Mouse (Mus musculus) lung, embryonic 15.5 days (tissue): ENCODE data around the gene Tmem265. TPM values are rescaled to one million over a fixed set of nuclear protein-coding genes. Genes with fewer than 3 reads are reported as not detected.

Experiments
- ATAC-seq: fragments of 200-750 bp; cut with Nextera tagmentation; 2 replicates; pipeline ENCODE4 v1.8.0; 2017; ENCODE audit warnings: moderate number of reproducible peaks, borderline replicate concordance; ENCODE audit not compliant: low FRiP score, low TSS enrichment; ENCODE audit errors: extremely low read depth
- H3K27ac ChIP-seq: fragments of 300-500 bp; sonication (generic); 2 replicates; pipeline ENCODE4 v1.5.1; 2015; ENCODE audit warnings: moderate library complexity, mild to moderate bottlenecking, inconsistent platforms
- H3K27me3 ChIP-seq: fragments of 300-500 bp; sonication (generic); 2 replicates; pipeline ENCODE4 v1.6.1; 2015; ENCODE audit warnings: inconsistent platforms
- H3K36me3 ChIP-seq: fragments of 300-500 bp; sonication (generic); 2 replicates; pipeline ENCODE4 v1.6.1; 2015; ENCODE audit warnings: inconsistent platforms
- H3K4me1 ChIP-seq: fragments of 300-500 bp; sonication (generic); 2 replicates; pipeline ENCODE4 v1.6.1; 2015; ENCODE audit warnings: inconsistent platforms
- H3K4me2 ChIP-seq: fragments of 300-500 bp; sonication (generic); 2 replicates; pipeline ENCODE4 v1.6.1; 2015; ENCODE audit warnings: inconsistent platforms, mild to moderate bottlenecking, moderate library complexity
- H3K4me3 ChIP-seq: fragments of 300-500 bp; sonication (generic); 2 replicates; pipeline ENCODE4 v1.5.1; 2015; ENCODE audit warnings: mild to moderate bottlenecking, inconsistent platforms
- H3K9ac ChIP-seq: fragments of 300-500 bp; sonication (generic); 2 replicates; pipeline ENCODE4 v1.6.1; 2015; ENCODE audit warnings: inconsistent platforms
- H3K9me3 ChIP-seq: fragments of 300-500 bp; sonication (generic); 2 replicates; pipeline ENCODE4 v1.6.1; 2016; ENCODE audit warnings: inconsistent platforms
- WGBS: fragments of 180-500 bp; shearing (Covaris S2); methylation state at CpG from one replicate; pipeline ENCODE4 v1.1.7; 2015; 5-methylcytosine and 5-hydroxymethylcytosine counted together
- polyA plus RNA-seq: library from polyadenylated mRNA; unstranded; fragments of >200 nt; fragmentation: Nextera tagmentation; extraction: Ambion mirVana; gene quantifications from 2 replicates; pipeline ENCODE4 v1.2.1, GENCODE M21; 2015

Gene Tmem265
- polyA plus RNA-seq, 1 experiment from 2014 or later: 7.7 TPM

DNA sequence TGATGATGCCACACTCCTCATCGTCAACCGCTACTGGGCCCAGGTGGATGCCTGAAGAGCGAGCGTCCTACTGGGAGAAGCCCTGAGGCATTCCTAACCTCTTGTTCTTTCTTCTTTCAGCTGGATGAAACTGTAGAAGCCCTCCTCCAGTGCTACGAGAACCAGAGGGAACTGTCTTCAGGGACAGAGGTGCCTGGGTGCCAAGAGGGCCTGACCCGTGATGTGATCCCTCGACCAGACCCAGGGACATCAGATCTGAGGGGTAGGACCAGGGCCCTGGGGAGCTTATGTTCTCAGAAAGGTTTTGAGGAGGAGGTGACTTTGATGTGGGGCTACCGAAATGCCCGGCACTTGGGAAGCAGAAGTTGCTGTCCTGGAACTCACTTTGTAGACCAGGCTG lies 28.4 kb downstream of the Tmem265 start:
- Histone ChIP-seq H3K9me3 (no peaks in the 10 kb centered on the region), H3K27me3 (no peaks in the 10 kb centered on the region)

DNA sequence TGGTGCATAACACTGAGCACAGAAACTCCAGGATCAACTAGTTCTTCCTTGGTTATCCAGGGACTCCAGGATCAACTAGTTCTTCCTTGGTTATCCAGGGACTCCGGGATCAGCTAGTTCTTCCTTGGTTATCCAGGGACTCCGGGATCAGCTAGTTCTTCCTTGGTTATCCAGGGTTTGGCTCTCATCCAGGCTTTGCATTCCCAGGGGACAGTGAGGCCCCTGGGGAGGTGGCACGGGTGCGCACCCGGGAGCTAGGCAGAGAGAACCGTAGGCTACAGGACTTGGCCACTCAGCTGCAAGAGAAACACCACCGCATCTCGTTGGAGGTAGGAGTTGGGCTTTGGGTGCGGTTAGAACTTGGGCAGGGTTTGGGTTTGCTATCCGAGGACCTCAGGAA lies 29.9 kb downstream of the Tmem265 start:
- no peaks in the 10 kb centered on the region for H3K27me3 ChIP-seq
- H3K4me3 ChIP-seq: no peak overlapping the region
- 80% methylated on average over 10 of the region's 10 CpGs for WGBS
- no peak overlapping the region for H3K27ac ChIP-seq
- no peak for ATAC-seq
- peaks cover 65% of the 10 kb centered on the region for H3K36me3 ChIP-seq
- no peak overlapping the region for H3K9ac ChIP-seq
- H3K9me3 ChIP-seq: no peaks in the 10 kb centered on the region
- H3K4me1 ChIP-seq: peaks cover 17% of the 10 kb centered on the region
- H3K4me2 ChIP-seq: no peak overlapping the region

More for the DNA sequence above, 28.4 kb downstream of the Tmem265 start:
- Histone ChIP-seq H3K36me3 (peaks cover 50% of the 10 kb centered on the region), H3K4me2 (peak overlapping the region; percentile 86), H3K4me1 (peaks cover 17% of the 10 kb centered on the region), H3K27ac (no peak overlapping the region), H3K9ac (peak overlapping the region; percentile 79), H3K4me3 (peak overlapping the region; percentile 65)
- 91% methylated on average over 9 of the region's 9 CpGs for WGBS
- ATAC-seq: no peak

DNA sequence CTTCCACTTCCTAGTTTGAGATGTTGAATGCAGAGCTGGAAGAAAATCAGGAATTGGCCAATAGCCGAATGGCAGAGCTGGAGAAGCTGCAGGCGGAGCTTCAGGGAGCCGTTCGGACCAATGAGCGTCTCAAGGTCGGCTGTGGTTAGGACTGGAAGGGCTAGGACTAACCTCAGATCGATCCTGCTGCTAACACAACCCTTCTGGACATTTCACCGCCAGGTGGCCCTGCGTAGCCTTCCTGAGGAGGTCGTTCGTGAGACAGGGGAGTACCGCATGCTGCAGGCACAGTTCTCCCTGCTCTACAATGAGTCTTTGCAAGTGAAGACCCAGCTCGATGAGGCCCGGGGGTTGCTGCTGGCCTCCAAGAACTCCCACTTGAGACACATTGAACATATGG lies 31.4 kb downstream of the Tmem265 start:
- Histone ChIP-seq H3K27ac (no peak overlapping the region), H3K9ac (no peak overlapping the region), H3K4me3 (no peak overlapping the region), H3K4me1 (peaks cover 10% of the 10 kb centered on the region), H3K9me3 (no peaks in the 10 kb centered on the region), H3K27me3 (no peaks in the 10 kb centered on the region), H3K4me2 (no peak overlapping the region), H3K36me3 (peaks cover 79% of the 10 kb centered on the region)
- no peak for ATAC-seq
- 87% methylated on average over 14 of the region's 14 CpGs for WGBS

DNA sequence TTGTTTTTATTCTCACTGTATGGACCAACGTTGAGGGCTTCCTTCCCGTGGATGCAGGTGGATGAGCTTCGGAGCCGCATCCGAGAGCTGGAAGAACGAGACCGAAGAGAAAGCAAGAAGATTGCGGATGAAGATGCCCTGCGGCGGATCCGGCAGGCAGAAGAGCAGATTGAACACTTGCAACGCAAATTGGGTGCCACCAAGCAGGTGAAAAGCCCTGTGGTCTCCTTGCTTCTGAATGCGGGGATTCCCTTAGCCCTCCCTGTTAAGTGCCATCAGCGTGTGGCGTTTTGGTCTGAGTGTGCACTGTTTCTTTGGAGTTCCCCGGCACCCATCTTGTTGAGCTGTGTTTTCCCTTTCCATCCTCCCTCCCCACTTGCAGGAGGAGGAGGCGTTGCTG lies 35.6 kb downstream of the Tmem265 start:
- ATAC-seq: no peak
- no peaks in the 10 kb centered on the region for H3K27me3 ChIP-seq
- H3K4me3 ChIP-seq: no peak overlapping the region
- 94% methylated on average over 17 of the region's 17 CpGs for WGBS
- H3K36me3 ChIP-seq: peaks cover 99% of the 10 kb centered on the region
- H3K27ac ChIP-seq: no peak overlapping the region
- no peaks in the 10 kb centered on the region for H3K4me1 ChIP-seq
- H3K4me2 ChIP-seq: no peak overlapping the region
- no peak overlapping the region for H3K9ac ChIP-seq
- no peaks in the 10 kb centered on the region for H3K9me3 ChIP-seq

DNA sequence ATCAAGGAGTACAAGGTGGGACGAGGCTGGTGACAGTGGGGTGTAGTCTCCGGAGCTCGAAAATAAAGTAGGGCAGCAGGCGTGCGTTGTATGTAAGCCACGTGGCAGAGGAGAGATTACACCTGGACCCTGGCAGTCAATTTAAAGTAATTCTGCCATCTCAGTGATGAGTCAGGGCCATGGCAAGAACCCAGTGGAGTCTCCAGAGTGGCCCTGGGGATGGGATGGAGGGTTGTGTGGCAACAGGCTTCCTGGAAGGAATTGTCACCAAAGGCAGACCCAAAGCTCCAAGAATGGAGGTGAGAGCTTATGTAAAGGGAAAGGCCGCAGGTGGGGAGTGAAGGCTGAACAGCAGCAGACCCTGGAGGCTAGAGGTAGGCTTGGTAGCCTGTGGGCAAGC lies 39.4 kb downstream of the Tmem265 start:
- ATAC-seq: no peak
- 89% methylated on average over 7 of the region's 7 CpGs for WGBS
- peaks cover 87% of the 10 kb centered on the region for H3K36me3 ChIP-seq

DNA sequence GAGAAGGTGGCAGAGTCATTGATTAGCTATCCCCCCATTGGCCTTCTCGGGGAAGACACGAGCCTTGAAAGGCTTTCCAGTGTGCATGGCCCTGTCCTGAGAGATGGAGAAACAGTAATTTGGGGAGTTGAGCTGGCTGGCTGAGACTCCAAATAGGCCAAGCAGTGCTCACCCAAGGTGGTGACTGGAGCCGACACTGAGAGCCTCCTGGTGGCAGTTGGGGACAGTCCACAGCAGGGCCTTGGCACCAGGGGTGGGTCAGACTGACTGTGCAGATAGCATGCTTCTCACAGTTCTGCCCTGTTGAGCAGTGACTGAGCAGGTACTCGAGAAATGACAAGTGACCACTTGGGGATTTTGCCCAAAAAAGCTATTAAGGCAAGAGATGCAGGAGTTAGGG lies 40.5 kb downstream of the Tmem265 start:
- Histone ChIP-seq H3K27me3 (no peaks in the 10 kb centered on the region), H3K4me1 (no peaks in the 10 kb centered on the region), H3K9ac (no peak overlapping the region), H3K4me2 (no peak overlapping the region), H3K4me3 (no peak overlapping the region), H3K27ac (no peak overlapping the region), H3K36me3 (peaks cover 82% of the 10 kb centered on the region), H3K9me3 (no peaks in the 10 kb centered on the region)
- no peak for ATAC-seq
- 89% methylated on average over 4 of the region's 4 CpGs for WGBS

More for the DNA sequence above, 39.4 kb downstream of the Tmem265 start:
- no peak overlapping the region for H3K27ac ChIP-seq
- no peaks in the 10 kb centered on the region for H3K27me3 ChIP-seq
- no peaks in the 10 kb centered on the region for H3K4me1 ChIP-seq
- H3K4me2 ChIP-seq: no peak overlapping the region
- no peak overlapping the region for H3K4me3 ChIP-seq
- no peaks in the 10 kb centered on the region for H3K9me3 ChIP-seq
- H3K9ac ChIP-seq: no peak overlapping the region

DNA sequence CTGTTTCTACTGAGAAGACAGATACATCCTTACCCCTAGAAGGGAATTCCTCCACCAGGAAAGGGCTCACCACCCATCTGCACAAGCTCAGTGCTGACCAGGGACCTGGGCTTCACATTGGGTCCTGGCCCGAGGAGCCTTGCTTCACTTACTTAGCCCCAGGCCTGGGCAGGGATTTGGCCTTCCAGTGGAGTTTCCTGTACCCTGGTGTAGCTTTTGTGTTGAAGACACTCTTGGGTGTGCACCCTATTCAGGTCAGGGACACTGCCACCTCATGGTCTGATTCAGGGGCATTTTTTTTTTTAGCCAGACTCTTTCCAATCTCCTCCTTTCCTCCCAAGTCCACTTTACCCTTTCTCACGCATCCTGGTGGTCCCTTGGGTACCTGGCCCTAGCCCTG lies 41.7 kb downstream of the Tmem265 start:
- Histone ChIP-seq H3K9me3 (no peaks in the 10 kb centered on the region), H3K27me3 (no peaks in the 10 kb centered on the region), H3K4me3 (no peak overlapping the region), H3K36me3 (peaks cover 73% of the 10 kb centered on the region), H3K9ac (no peak overlapping the region), H3K27ac (no peak overlapping the region), H3K4me2 (no peak overlapping the region), H3K4me1 (peaks cover 5% of the 10 kb centered on the region; the same call in 1 of the 2 replicates)
- ATAC-seq: no peak
- WGBS: 80% methylated on average over 2 of the region's 2 CpGs

DNA sequence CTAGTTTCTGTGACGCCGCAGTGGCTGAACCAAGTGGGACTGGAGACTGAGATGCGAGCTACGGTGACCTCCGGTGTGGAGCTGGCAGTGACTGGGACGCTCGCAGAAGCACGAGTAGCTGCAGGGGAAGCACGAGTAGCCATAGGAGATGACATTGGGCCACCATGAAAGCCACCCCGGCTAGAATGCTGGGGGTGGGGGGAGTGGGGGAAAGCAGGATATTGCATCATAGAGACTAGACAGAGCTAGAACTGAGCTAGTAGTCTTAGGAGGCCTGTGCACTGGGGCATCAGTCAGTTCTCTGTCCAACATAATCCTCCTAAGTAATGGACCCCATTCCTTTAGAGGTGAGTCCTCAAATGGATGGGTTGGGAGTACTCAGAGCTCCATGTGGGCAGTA lies 43.1 kb downstream of the Tmem265 start:
- Histone ChIP-seq H3K9ac (no peak overlapping the region), H3K27me3 (no peaks in the 10 kb centered on the region), H3K4me2 (no peak overlapping the region), H3K4me3 (no peak overlapping the region), H3K27ac (no peak overlapping the region), H3K9me3 (no peaks in the 10 kb centered on the region), H3K4me1 (peaks cover 5% of the 10 kb centered on the region; the same call in 1 of the 2 replicates), H3K36me3 (peaks cover 74% of the 10 kb centered on the region)
- ATAC-seq: no peak
- 85% methylated on average over 10 of the region's 10 CpGs for WGBS

DNA sequence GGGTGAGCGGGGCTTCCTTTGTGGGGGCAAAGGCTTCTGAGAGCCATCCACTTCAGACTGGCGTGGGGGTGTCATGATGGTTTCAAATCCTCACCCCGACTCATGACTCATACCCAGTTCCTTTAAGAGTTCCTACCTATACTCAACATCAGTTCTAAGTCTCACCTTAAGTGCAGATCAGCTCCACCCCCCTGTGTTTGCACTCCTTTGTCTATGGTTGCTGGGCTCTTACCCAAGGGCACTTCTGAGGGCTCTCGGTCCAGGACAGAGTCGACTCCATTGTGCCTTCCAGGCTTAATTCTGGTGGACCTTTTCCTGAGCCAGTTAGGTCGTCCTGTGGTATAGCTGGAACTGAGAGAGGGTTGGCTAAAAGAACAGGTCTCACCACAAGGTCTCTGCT lies 46.0 kb downstream of the Tmem265 start:
- WGBS: 63% methylated on average over 6 of the region's 6 CpGs
- H3K36me3 ChIP-seq: peaks cover 74% of the 10 kb centered on the region
- H3K4me2 ChIP-seq: no peak overlapping the region
- H3K4me1 ChIP-seq: peaks cover 5% of the 10 kb centered on the region; the same call in 1 of the 2 replicates
- H3K27me3 ChIP-seq: no peaks in the 10 kb centered on the region
- no peak overlapping the region for H3K27ac ChIP-seq
- H3K9ac ChIP-seq: no peak overlapping the region
- H3K4me3 ChIP-seq: no peak overlapping the region
- H3K9me3 ChIP-seq: no peaks in the 10 kb centered on the region
- ATAC-seq: peak; percentile 41

DNA sequence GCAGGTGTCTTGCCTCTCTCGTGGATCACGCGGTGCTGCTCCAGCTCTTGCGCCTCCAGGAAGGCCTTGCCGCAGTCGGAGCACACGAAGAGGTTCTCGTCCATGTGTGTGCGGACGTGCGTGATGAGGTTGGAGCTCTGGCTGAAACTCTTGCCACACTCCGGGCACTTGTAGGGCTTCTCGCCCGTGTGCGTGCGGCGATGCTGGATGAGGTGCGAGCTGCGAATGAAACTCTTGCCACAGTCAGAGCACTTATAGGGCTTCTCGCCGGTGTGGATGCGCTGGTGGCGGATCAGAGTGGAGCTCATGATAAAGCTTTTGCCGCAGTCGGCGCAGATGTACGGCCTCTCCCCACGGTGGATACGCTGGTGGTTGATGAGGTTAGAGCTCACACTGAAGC lies 49.8 kb downstream of the Tmem265 start:
- Histone ChIP-seq H3K27me3 (no peaks in the 10 kb centered on the region), H3K9me3 (no peaks in the 10 kb centered on the region), H3K27ac (no peak overlapping the region), H3K36me3 (peaks cover 58% of the 10 kb centered on the region), H3K9ac (no peak overlapping the region), H3K4me2 (no peak overlapping the region), H3K4me1 (peaks cover 18% of the 10 kb centered on the region), H3K4me3 (no peak overlapping the region)
- WGBS: 96% methylated on average over 29 of the region's 29 CpGs
- no peak for ATAC-seq

DNA sequence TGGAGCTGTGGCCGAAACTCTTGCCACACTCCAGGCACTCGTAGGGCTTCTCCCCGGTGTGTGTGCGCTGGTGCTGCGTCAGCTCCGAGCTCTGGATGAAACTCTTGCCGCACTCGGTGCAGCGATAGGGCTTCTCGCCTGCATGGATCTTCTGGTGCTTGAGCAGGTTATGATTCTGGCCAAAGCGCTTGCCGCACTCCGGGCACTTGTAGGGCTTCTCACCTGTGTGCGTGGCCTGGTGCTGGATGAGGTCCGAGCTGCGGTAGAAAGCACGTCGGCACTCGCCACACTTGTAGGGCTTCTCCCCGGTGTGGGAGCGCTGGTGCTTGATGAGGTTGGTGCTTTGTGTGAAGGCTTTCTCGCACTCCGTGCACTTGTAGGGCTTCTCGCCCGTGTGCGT lies 50.4 kb downstream of the Tmem265 start:
- Histone ChIP-seq H3K27me3 (no peaks in the 10 kb centered on the region), H3K9me3 (no peaks in the 10 kb centered on the region), H3K4me1 (peaks cover 23% of the 10 kb centered on the region), H3K27ac (no peak overlapping the region), H3K9ac (no peak overlapping the region), H3K4me2 (no peak overlapping the region), H3K4me3 (no peak overlapping the region), H3K36me3 (peaks cover 55% of the 10 kb centered on the region)
- 98% methylated on average over 26 of the region's 26 CpGs for WGBS
- ATAC-seq: no peak

DNA sequence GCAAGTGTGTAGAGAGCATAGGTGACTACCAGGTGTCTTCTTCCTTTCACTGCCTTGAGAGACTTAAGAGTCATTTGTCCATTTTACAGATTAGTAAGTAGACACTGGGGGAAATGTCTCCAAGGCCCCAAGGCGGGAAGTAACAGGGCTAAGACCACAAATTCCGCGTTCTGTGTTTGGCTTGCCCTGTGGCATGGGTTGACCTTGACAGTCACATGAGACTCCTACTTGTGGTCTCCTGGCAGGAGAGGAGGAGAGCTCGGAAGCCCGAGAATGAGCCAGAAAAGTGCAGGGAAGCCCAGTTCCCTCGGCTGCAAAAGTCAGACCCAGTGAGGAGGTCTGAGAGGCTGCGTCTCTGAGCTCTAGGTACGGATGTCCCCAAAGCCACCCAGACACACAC lies 52.3 kb downstream of the Tmem265 start:
- Histone ChIP-seq H3K36me3 (peaks cover 46% of the 10 kb centered on the region), H3K27ac (no peak overlapping the region), H3K4me3 (peak overlapping the region; percentile 100), H3K9me3 (no peaks in the 10 kb centered on the region), H3K4me1 (peaks cover 18% of the 10 kb centered on the region), H3K4me2 (peak overlapping the region; percentile 73), H3K9ac (peak overlapping the region; percentile 93; the same call in 1 of the 2 replicates), H3K27me3 (no peaks in the 10 kb centered on the region)
- WGBS: 80% methylated on average over 8 of the region's 8 CpGs
- ATAC-seq: no peak

DNA sequence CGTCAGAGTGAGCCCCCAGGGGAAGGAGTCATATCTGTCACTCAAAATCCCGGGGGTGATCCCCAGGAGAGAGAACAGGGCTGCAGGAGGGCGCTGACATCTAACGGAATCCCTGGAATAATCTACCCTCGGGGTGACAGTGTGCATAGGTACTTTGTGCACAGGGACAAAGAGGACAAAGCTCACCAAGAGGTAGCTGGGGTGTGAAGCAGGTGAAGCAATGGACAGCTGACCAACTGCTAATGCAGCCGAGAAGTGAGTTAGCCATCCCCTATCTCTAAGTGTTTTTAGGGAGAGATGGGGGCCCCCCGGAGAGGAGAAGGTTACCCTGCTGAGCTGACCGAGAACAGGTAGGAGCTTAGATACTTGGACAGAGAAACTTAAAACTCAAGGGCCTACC lies 52.9 kb downstream of the Tmem265 start:
- H3K36me3 ChIP-seq: peaks cover 40% of the 10 kb centered on the region
- H3K4me1 ChIP-seq: peaks cover 18% of the 10 kb centered on the region
- H3K27me3 ChIP-seq: no peaks in the 10 kb centered on the region
- H3K27ac ChIP-seq: peak overlapping the region; percentile 87; the same call in 1 of the 2 replicates
- no peak for ATAC-seq
- WGBS: 14% methylated on average over 8 of the region's 8 CpGs
- peak overlapping the region; percentile 93 for H3K9ac ChIP-seq
- H3K4me3 ChIP-seq: peak overlapping the region; percentile 100
- H3K9me3 ChIP-seq: no peaks in the 10 kb centered on the region
- peak overlapping the region; percentile 73 for H3K4me2 ChIP-seq
